Mouse (Mus musculus): ENCODE data around the gene Olfr1033.
"Not testable (repeated sequence)": the region's sequence is repeated elsewhere in the genome, so short reads cannot be mapped to it uniquely, and the experiment has no call there.

DNA sequence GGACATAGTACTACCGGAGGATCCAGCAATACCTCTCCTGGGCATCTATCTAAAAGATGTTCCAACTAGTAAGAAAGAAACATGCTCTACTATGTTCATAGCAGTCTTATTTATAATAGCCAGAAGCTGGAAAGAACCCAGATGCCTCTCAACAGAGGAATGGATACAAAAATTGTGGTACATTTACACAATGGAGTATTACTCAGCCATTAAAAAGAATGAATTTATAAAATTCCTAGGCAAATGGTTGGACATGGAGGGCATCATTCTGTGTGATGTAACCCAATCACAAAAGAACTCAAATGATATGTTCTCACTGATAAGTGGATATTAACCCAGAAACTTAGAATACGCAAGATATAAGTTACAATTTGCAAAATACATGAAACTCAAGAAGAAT lies 43.3 kb downstream of the Olfr1033 start:
- TF ChIP-seq FLI1 (IDR thresholded peaks at IDR 0.05; ENCODE audit: low read length); GATA1 (IDR thresholded peaks at IDR 0.05; ENCODE audit: borderline replicate concordance, low read length): not testable (repeated sequence)

Measured in megakaryocyte, embryonic 14.5 days (primary cell).